Mouse (Mus musculus): ENCODE results near the gene Mum1.
A peak's percentile ranks its signal among the peaks of the same experiment; 100 is the strongest.

Mum1 gene

GRCm38 (mm10) chr10:80271186-80271843 lies 45.1 kb downstream of the Mum1 start:
- DNase-seq (ENCODE audit: low spot score in 2 of 2) = no peak

GRCm38 (mm10) chr10:80271870-80272585 lies 45.8 kb downstream of the Mum1 start:
- no peak for DNase-seq (ENCODE audit: low spot score in 2 of 2)

- DNase-seq (ENCODE audit: low spot score in 2 of 2) = no peak
Observed at GRCm38 (mm10) chr10:80273847-80274246, 47.6 kb downstream of the Mum1 start.

- no peak for DNase-seq (ENCODE audit: low spot score in 2 of 2)
Observed at GRCm38 (mm10) chr10:80276238-80276637, 50.0 kb downstream of the Mum1 start.

GRCm38 (mm10) chr10:80278390-80278789 lies 52.2 kb downstream of the Mum1 start:
- no peak for DNase-seq (ENCODE audit: low spot score in 2 of 2)

GRCm38 (mm10) chr10:80279273-80279672 lies 53.0 kb downstream of the Mum1 start:
- no peak for DNase-seq (ENCODE audit: low spot score in 2 of 2)

- no peak for DNase-seq (ENCODE audit: low spot score in 2 of 2)
Observed at GRCm38 (mm10) chr10:80281304-80281703, 55.1 kb downstream of the Mum1 start.

GRCm38 (mm10) chr10:80281921-80282371 lies 55.7 kb downstream of the Mum1 start:
- no peak for DNase-seq (ENCODE audit: low spot score in 2 of 2)

GRCm38 (mm10) chr10:80282481-80283441 lies 56.5 kb downstream of the Mum1 start:
- DNase-seq (ENCODE audit: low spot score in 2 of 2) = no peak

- DNase-seq (ENCODE audit: low spot score in 2 of 2) = no peak
Observed at GRCm38 (mm10) chr10:80285222-80286070, 59.2 kb downstream of the Mum1 start.

GRCm38 (mm10) chr10:80288097-80288496 lies 61.9 kb downstream of the Mum1 start:
- DNase-seq (ENCODE audit: low spot score in 2 of 2) = no peak

GRCm38 (mm10) chr10:80288657-80289056 lies 62.4 kb downstream of the Mum1 start:
- no peak for DNase-seq (ENCODE audit: low spot score in 2 of 2)

- peak; percentile 88 for DNase-seq (ENCODE audit: low spot score in 2 of 2)
Observed at GRCm38 (mm10) chr10:80292251-80293146, 66.3 kb downstream of the Mum1 start, which contains the start of gene Rps15. TSS of gene Rps15 (plus strand) at chr10:80292453.

- DNase-seq (ENCODE audit: low spot score in 2 of 2) = no peak
Observed at GRCm38 (mm10) chr10:80293325-80293724, 67.1 kb downstream of the Mum1 start.

Data from frontal cortex, postnatal 14 days (tissue).